Mouse (Mus musculus) lung, adult 2 months (tissue): ENCODE data around the gene Cpsf4l. TPM values are rescaled to one million over a fixed set of nuclear protein-coding genes. Genes with fewer than 3 reads are reported as not detected.

Source experiments
- DNase-seq: peaks from one replicate; pipeline ENCODE4 v3.0.0; 2022
- H3K4me1 ChIP-seq: fragments of 200-500 bp; 2 replicates; pipeline ENCODE4 v1.6.1; 2011; ENCODE audit warnings: low read length; ENCODE audit not compliant: control insufficient read depth, insufficient read depth
- H3K4me3 ChIP-seq: fragments of 200-500 bp; replicated peaks from 2 replicates; pipeline ENCODE3; 2011; ENCODE audit warnings: low read depth, mild to moderate bottlenecking, control low read depth, low read length; ENCODE audit errors: extremely low read depth
- CTCF ChIP-seq: fragments of 200-500 bp; IDR thresholded peaks from 2 replicates; pipeline ENCODE4 v1.5.1; 2011; ENCODE audit warnings: mild to moderate bottlenecking, low read length, control low read depth; ENCODE audit not compliant: insufficient read depth
- POLR2A ChIP-seq: fragments of 200-500 bp; IDR thresholded peaks from 2 replicates; pipeline ENCODE4 v1.6.1; 2011; ENCODE audit warnings: low read depth, mild to moderate bottlenecking, control low read depth, low read length, borderline replicate concordance; ENCODE audit errors: extremely low read depth
- WGBS: fragments of 180-500 bp; shearing (Covaris S2); methylation state at CpG from one replicate; pipeline ENCODE4 v1.1.7; 2018; 5-methylcytosine and 5-hydroxymethylcytosine counted together
- polyA plus RNA-seq: library from polyadenylated mRNA; depleted of rRNA; stranded (reverse); fragments of >200 nt; gene quantifications from 2 replicates; pipeline ENCODE4 v1.2.3, GENCODE M21; 2012

The Cpsf4l gene
- polyA plus RNA-seq, 1 experiment = not detected

- TF ChIP-seq CTCF = no peak
- no peak for TF ChIP-seq POLR2A
- no peak overlapping the region for H3K4me3 ChIP-seq
- WGBS = 72% methylated on average over 11 of the region's 11 CpGs
- H3K4me1 ChIP-seq = peaks cover 66% of the 10 kb centered on the region
- no peak for DNase-seq
These were observed 27.2 kb upstream of the Cpsf4l start for GRCm38 (mm10) chr11:113736848-113737552.

GRCm38 (mm10) chr11:113735151-113735550, 25.3 kb upstream of the Cpsf4l start:
- DNase-seq = no peak
- Histone ChIP-seq H3K4me1 (peaks cover 70% of the 10 kb centered on the region), H3K4me3 (no peak overlapping the region)
- TF ChIP-seq POLR2A (no peak), CTCF (no peak)
- 44% methylated on average over 6 of the region's 6 CpGs for WGBS

GRCm38 (mm10) chr11:113733631-113734364, 24.0 kb upstream of the Cpsf4l start:
- peaks cover 68% of the 10 kb centered on the region for H3K4me1 ChIP-seq
- peak; percentile 66 for DNase-seq
- WGBS = 15% methylated on average over 6 of the region's 6 CpGs

GRCm38 (mm10) chr11:113731945-113732612, 22.3 kb upstream of the Cpsf4l start:
- 74% methylated on average over 10 of the region's 10 CpGs for WGBS
- TF ChIP-seq POLR2A = no peak
- 0 out of 2 replicates have a peak, but pooled peaks have one; percentile 13 for TF ChIP-seq CTCF
- no peak for DNase-seq
- Histone ChIP-seq H3K4me3 (no peak overlapping the region), H3K4me1 (peaks cover 61% of the 10 kb centered on the region)

More at GRCm38 (mm10) chr11:113733631-113734364, 24.0 kb upstream of the Cpsf4l start:
- H3K4me3 ChIP-seq = no peak overlapping the region
- peak; percentile 16; the same call in 1 of the 2 replicates for TF ChIP-seq POLR2A
- TF ChIP-seq CTCF = no peak

- no peak overlapping the region for H3K4me3 ChIP-seq
- TF ChIP-seq POLR2A (no peak), CTCF (no peak)
- peaks cover 57% of the 10 kb centered on the region for H3K4me1 ChIP-seq
- WGBS = 20% methylated on average over 3 of the region's 3 CpGs
- DNase-seq = no peak
These were observed 21.1 kb upstream of the Cpsf4l start for GRCm38 (mm10) chr11:113730879-113731278.

- WGBS = 25% methylated on average over 8 of the region's 8 CpGs
- peaks cover 55% of the 10 kb centered on the region for H3K4me1 ChIP-seq
- DNase-seq = no peak
- TF ChIP-seq CTCF (no peak), POLR2A (0 out of 2 replicates have a peak, but pooled peaks have one; percentile 12)
- no peak overlapping the region for H3K4me3 ChIP-seq
These were observed 20.1 kb upstream of the Cpsf4l start for GRCm38 (mm10) chr11:113729917-113730316.

GRCm38 (mm10) chr11:113729239-113729638, 19.4 kb upstream of the Cpsf4l start:
- no peak for DNase-seq
- Histone ChIP-seq H3K4me1 (peaks cover 48% of the 10 kb centered on the region), H3K4me3 (no peak overlapping the region)
- 84% methylated on average over 21 of the region's 21 CpGs for WGBS
- no peak for TF ChIP-seq POLR2A
- TF ChIP-seq CTCF = no peak

- no peak for DNase-seq
- H3K4me1 ChIP-seq = peaks cover 36% of the 10 kb centered on the region
- H3K4me3 ChIP-seq = no peak overlapping the region
- TF ChIP-seq CTCF = no peak
- TF ChIP-seq POLR2A = no peak
- 68% methylated on average over 6 of the region's 6 CpGs for WGBS
These were observed 18.2 kb upstream of the Cpsf4l start for GRCm38 (mm10) chr11:113727992-113728391.
